Mouse (Mus musculus) heart, embryonic 12.5 days (tissue): ENCODE results near the gene Ifnb1. TPM values are rescaled to one million over a fixed set of nuclear protein-coding genes. Genes with fewer than 3 reads are reported as not detected.

Experiments
- polyA plus RNA-seq: library from polyadenylated mRNA; unstranded; fragments of >200 nt; fragmentation: Nextera tagmentation; extraction: Ambion mirVana; gene quantifications from 2 replicates; pipeline ENCODE4 v1.2.1, GENCODE M21; 2016

Gene Ifnb1
- polyA plus RNA-seq, 1 experiment from 2014 or later: not detected

Other genes starting within 250 kb of the Ifnb1 start
- gene Hacd4, start 83.8 kb downstream of the Ifnb1 start, polyA plus RNA-seq: 8.8 and 9.0 TPM in 2 replicates
- gene Ifna15, start 35.5 kb upstream of the Ifnb1 start, polyA plus RNA-seq: not detected in 2 replicates
- not detected in 2 replicates for gene Ifna14, start 49.0 kb upstream of the Ifnb1 start, polyA plus RNA-seq
- gene Ifna9, start 69.6 kb upstream of the Ifnb1 start, polyA plus RNA-seq: not detected in 2 replicates
- gene Ifna12, start 80.6 kb upstream of the Ifnb1 start, polyA plus RNA-seq: not detected in 2 replicates
- not detected in 2 replicates for gene C87499, start 111.6 kb upstream of the Ifnb1 start, polyA plus RNA-seq
- gene Ifna13, start 121.7 kb upstream of the Ifnb1 start, polyA plus RNA-seq: not detected in 2 replicates
- not detected in 2 replicates for gene Ifna16, start 154.2 kb upstream of the Ifnb1 start, polyA plus RNA-seq
- not detected in 2 replicates for gene Ifna2, start 161.1 kb upstream of the Ifnb1 start, polyA plus RNA-seq
- not detected in 2 replicates for gene Ifnab, start 168.6 kb upstream of the Ifnb1 start, polyA plus RNA-seq
- 0.83 and 1.1 TPM in 2 replicates for gene Gm26566, start 199.0 kb upstream of the Ifnb1 start, polyA plus RNA-seq
- 108 and 112 TPM in 2 replicates for gene Klhl9, start 199.7 kb upstream of the Ifnb1 start, polyA plus RNA-seq
- gene Gm13271, start 232.1 kb upstream of the Ifnb1 start, polyA plus RNA-seq: not detected in 2 replicates
- gene Gm13283, start 237.3 kb upstream of the Ifnb1 start, polyA plus RNA-seq: 0.14 TPM in 1 of 2 replicates, not detected in the other